Mouse (Mus musculus) kidney, adult 2 months (tissue): ENCODE data around the gene Thap3.

Experiments
- CTCF ChIP-seq: fragments of 200-500 bp; conservative IDR thresholded peaks from 2 replicates; pipeline ENCODE4 v1.5.1; 2011; ENCODE audit warnings: low read depth, mild to moderate bottlenecking, control low read depth, low read length, moderate library complexity, mixed read lengths; ENCODE audit not compliant: insufficient read depth, insufficient read length
- POLR2A ChIP-seq: fragments of 200-500 bp; IDR thresholded peaks from one replicate; pipeline ENCODE4 v1.6.1; 2011; ENCODE audit warnings: low read depth, low read length, control low read depth

GRCm38 (mm10) chr4:151996173-151996950 is 7.6 kb upstream of the Thap3 start, which contains the start of gene Phf13:
- TF ChIP-seq CTCF (no peak), POLR2A (peak; percentile 13)
